8 mouse cellular contexts compared by ENCODE assay signal in the genomic region with DNA sequence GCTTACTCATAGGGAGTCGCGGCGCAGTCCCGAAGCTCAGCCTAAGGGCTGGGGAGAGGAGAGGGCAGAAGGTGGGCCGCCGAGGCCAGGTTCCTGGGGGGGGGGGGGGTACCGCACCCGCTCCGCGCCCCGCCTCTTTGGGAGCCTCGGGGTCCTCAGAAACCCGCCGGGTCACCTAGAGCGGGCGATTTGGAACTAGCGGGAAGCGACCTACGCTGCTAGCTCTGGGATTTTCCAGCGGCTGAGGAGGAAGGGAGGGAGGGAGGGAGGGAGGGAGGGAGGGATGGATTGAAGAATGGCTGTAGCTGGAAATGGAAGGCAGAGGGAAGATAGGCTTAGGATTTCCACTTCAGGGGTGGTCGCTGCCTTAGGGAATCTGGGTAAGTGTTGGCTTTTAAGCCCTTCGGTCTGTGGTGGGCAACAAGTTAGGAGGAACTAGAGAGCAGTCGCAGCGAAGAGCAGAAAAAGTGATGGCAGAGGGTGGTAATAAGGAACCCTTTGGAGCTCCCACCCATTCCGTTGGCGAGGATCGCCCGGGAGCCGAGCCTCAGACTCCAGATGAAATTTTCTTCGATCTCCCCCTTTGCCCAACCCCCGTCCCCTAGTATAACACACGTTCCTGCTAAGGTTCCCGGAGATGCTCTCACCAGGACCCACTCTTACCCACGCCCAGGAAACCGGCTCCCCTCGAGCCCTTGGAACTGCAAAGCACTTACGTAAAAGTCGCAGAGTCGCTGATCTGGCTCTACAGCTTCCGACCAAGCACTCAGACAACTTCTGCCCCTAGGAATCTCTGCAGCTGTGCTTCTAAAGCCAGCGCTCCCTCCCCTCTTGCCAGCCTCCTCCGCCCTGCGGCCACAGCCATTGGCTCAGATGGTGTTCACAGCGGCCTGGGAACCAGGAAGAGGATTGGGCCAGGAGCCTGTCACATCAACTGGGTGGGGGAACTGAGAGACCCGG. TPM values are rescaled to one million over a fixed set of nuclear protein-coding genes. Genes with fewer than 3 reads are reported as not detected.
DNase-seq lines count a peak whose midpoint lies in the region; ATAC-seq and TF ChIP-seq lines count a peak whose summit lies in the region.

A gene (minus strand): TSS at position 851 of the 960 bp plus-strand sequence.

- H3K27me3 ChIP-seq in hindbrain, embryonic 11.5 days (ENCODE audit: control insufficient read depth, insufficient read depth, low read length): no peaks in the 10 kb centered on the region
- H3K27me3 ChIP-seq in lung, embryonic 14.5 days (ENCODE audit: insufficient read depth, low read length): no peaks in the 10 kb centered on the region

- ATAC-seq in hindbrain, embryonic 11.5 days (ENCODE audit: low FRiP score): peak; percentile 98
- peak; percentile 99 for ATAC-seq in lung, embryonic 14.5 days (ENCODE audit: insufficient read depth)

- H3K36me3 ChIP-seq in hindbrain, embryonic 11.5 days (ENCODE audit: control insufficient read depth, insufficient read depth, low read length): no peaks in the 10 kb centered on the region
- no peaks in the 10 kb centered on the region for H3K36me3 ChIP-seq in lung, embryonic 14.5 days (ENCODE audit: insufficient read depth)

- H3K27ac ChIP-seq in hindbrain, embryonic 11.5 days (ENCODE audit: low read depth, low read length): no peak within 1 kb of the TSS
- peak within 1 kb of the TSS; percentile 88 for H3K27ac ChIP-seq in lung, embryonic 14.5 days (ENCODE audit: low read depth)

- H3K9me3 ChIP-seq in hindbrain, embryonic 11.5 days (ENCODE audit: control insufficient read depth, low read length): no peaks in the 10 kb centered on the region
- H3K9me3 ChIP-seq in lung, embryonic 14.5 days (ENCODE audit: low read depth, low read length): no peaks in the 10 kb centered on the region

- peak within 1 kb of the TSS; percentile 44; the same call in 1 of the 2 replicates for H3K9ac ChIP-seq in hindbrain, embryonic 11.5 days (ENCODE audit: low read depth, low read length)
- H3K9ac ChIP-seq in lung, embryonic 14.5 days: peak within 1 kb of the TSS; percentile 56

- H3K4me1 ChIP-seq in hindbrain, embryonic 11.5 days (replicated peaks; ENCODE audit: control insufficient read depth, insufficient read depth, low read length): no peaks in the 10 kb centered on the region
- H3K4me1 ChIP-seq in lung, embryonic 14.5 days (ENCODE audit: insufficient read depth): no peaks in the 10 kb centered on the region

- peak within 1 kb of the TSS; percentile 49 for H3K4me3 ChIP-seq in hindbrain, embryonic 11.5 days (ENCODE audit: low read depth, low read length)
- H3K4me3 ChIP-seq in lung, embryonic 14.5 days (ENCODE audit: low read depth, low read length): peak within 1 kb of the TSS; percentile 49

- H3K4me2 ChIP-seq in hindbrain, embryonic 11.5 days (replicated peaks; ENCODE audit: low read depth, low read length): peak within 1 kb of the TSS; percentile 52
- H3K4me2 ChIP-seq in lung, embryonic 14.5 days: peak within 1 kb of the TSS; percentile 57

- DNase-seq in WW6 (ENCODE audit: low read depth, low spot score): peak; percentile 74
- peak; percentile 87 to 88 for DNase-seq in cerebellum, postnatal 10 days
- DNase-seq in frontal cortex, postnatal 14 days (ENCODE audit: low spot score in 2 of 2): peak; percentile 65 to 84
- peak; percentile 80 for DNase-seq in hindbrain, embryonic 11.5 days (ENCODE audit: low spot score)
- DNase-seq in layer of hippocampus, adult 9-10 months (ENCODE audit: low spot score): peak; percentile 54
- peak; percentile 92 for DNase-seq in lung, embryonic 14.5 days
- peak; percentile 41 for DNase-seq in ovary, postnatal 10 days (ENCODE audit: low spot score)
- peak; percentile 44 for DNase-seq in thymus, postnatal 25 days

- WGBS in hindbrain, embryonic 11.5 days: 14% methylated on average over 36 of the region's 45 CpGs
- WGBS in lung, embryonic 14.5 days: 10% methylated on average over 42 of the region's 45 CpGs

- TF ChIP-seq CTCF in lung, embryonic 14.5 days (IDR thresholded peaks at IDR 0.05; ENCODE audit: low read depth): no peak

RNA-seq across cellular contexts. Expression of the gene that starts here (rescaled TPM):
- polyA plus RNA-seq in hindbrain, embryonic 11.5 days (2014; fragmentation: Nextera tagmentation; extraction: Ambion mirVana): 67.2 and 76.3 TPM in 2 replicates
- 155 and 165 TPM in 2 replicates for polyA plus RNA-seq in lung, embryonic 14.5 days (2014; fragmentation: Nextera tagmentation; extraction: Ambion mirVana)

Comparison
In these comparisons a context has a peak if more than half of its experiments do, and no peak if none do; other contexts are left out.
1. DNase-seq: peak in every context shown above with its lines; median percentile 92 in lung, embryonic 14.5 days; 88 in cerebellum, postnatal 10 days; 80 in hindbrain, embryonic 11.5 days; 74 in frontal cortex, postnatal 14 days; 74 in WW6; 54 in layer of hippocampus, adult 9-10 months; 44 in thymus, postnatal 25 days; 41 in ovary, postnatal 10 days.